Mouse (Mus musculus) MEL (cell line): ENCODE measurements around the gene Trabd. TPM values are rescaled to one million over a fixed set of nuclear protein-coding genes. Genes with fewer than 3 reads are reported as not detected.

Source experiments
- DNase-seq: peaks from one replicate; pipeline ENCODE4 v3.0.0; 2011; ENCODE audit warnings: low read depth, low spot score
- H3K27ac ChIP-seq: 2 replicates; pipeline ENCODE4 v1.5.1; 2012; ENCODE audit warnings: low read depth, mild to moderate bottlenecking, control low read depth, low read length, moderate library complexity; ENCODE audit not compliant: control insufficient read depth
- H3K27me3 ChIP-seq, 2 experiments: fragments of 150-350 bp in 1 of 2; sonication (generic) in 1 of 2; 2 replicates each; pipeline ENCODE4 v1.6.1; 2012; ENCODE audit warnings: low read length in 2 of 2, mild to moderate bottlenecking in 2 of 2, improper control_type of control experiment in 1 of 2, moderate library complexity in 1 of 2; ENCODE audit not compliant: insufficient read depth in 2 of 2, control insufficient read depth in 1 of 2
- H3K36me3 ChIP-seq, 2 experiments: 2 replicates each; pipeline ENCODE4 v1.6.1; 2012 to 2014; ENCODE audit warnings: low read length in 2 of 2, improper control_type of control experiment in 1 of 2, inconsistent platforms in 1 of 2, mild to moderate bottlenecking in 1 of 2; ENCODE audit not compliant: insufficient read depth in 2 of 2, control insufficient read depth in 1 of 2
- H3K4me1 ChIP-seq, 2 experiments: fragments of 150-350 bp in 1 of 2; sonication (generic) in 1 of 2; 2 replicates each; pipeline ENCODE4 v1.6.1; 2012; ENCODE audit warnings: low read length in 2 of 2, improper control_type of control experiment in 1 of 2, mild to moderate bottlenecking in 1 of 2; ENCODE audit not compliant: insufficient read depth in 2 of 2, control insufficient read depth in 1 of 2
- H3K4me3 ChIP-seq, 2 experiments: fragments of 150-350 bp in 1 of 2; sonication (generic) in 1 of 2; 2 replicates each; pipeline ENCODE4 v1.5.1; 2012; ENCODE audit warnings: low read depth in 2 of 2, low read length in 2 of 2, mild to moderate bottlenecking in 2 of 2, moderate library complexity in 2 of 2, control low read depth in 1 of 2, improper control_type of control experiment in 1 of 2; ENCODE audit not compliant: control insufficient read depth in 1 of 2, insufficient read depth in 1 of 2
- H3K79me2 ChIP-seq: 2 replicates; pipeline ENCODE4 v1.6.1; 2012; ENCODE audit warnings: mild to moderate bottlenecking, low read length, moderate library complexity; ENCODE audit not compliant: control insufficient read depth, poor library complexity, insufficient read depth
- H3K9ac ChIP-seq: 2 replicates; pipeline ENCODE4 v1.6.1; 2012; ENCODE audit warnings: low read depth, mild to moderate bottlenecking, control low read depth, low read length, moderate library complexity; ENCODE audit not compliant: control insufficient read depth, poor library complexity, severe bottlenecking
- H3K9me3 ChIP-seq: fragments of 150-350 bp; sonication (generic); replicated peaks from 2 replicates; pipeline ENCODE4 v1.6.1; 2012; ENCODE audit warnings: mild to moderate bottlenecking, low read length, improper control_type of control experiment, moderate library complexity; ENCODE audit not compliant: insufficient read depth
- ETS1 ChIP-seq: IDR thresholded peaks from 2 replicates; pipeline ENCODE4 v1.6.1; 2012; ENCODE audit warnings: low read depth, mild to moderate bottlenecking, inconsistent platforms, low read length, improper control_type of control experiment, moderate library complexity
- JUND ChIP-seq: IDR thresholded peaks from 2 replicates; pipeline ENCODE4 v1.6.1; 2011; ENCODE audit warnings: low read depth, mild to moderate bottlenecking, improper control_type of control experiment, low read length
- MYC ChIP-seq: IDR thresholded peaks from 2 replicates; pipeline ENCODE4 v1.6.1; 2011; ENCODE audit warnings: low read depth, mild to moderate bottlenecking, low read length, improper control_type of control experiment, moderate library complexity
- NELFE ChIP-seq: IDR thresholded peaks from 2 replicates; pipeline ENCODE4 v1.6.1; 2011; ENCODE audit warnings: low read depth, low read length, improper control_type of control experiment
- NRF1 ChIP-seq: IDR thresholded peaks from 2 replicates; pipeline ENCODE4 v1.6.1; 2014; ENCODE audit warnings: low read depth, mild to moderate bottlenecking, inconsistent platforms, low read length, improper control_type of control experiment, moderate library complexity; ENCODE audit not compliant: poor library complexity, insufficient read depth, severe bottlenecking
- POLR2AphosphoS2 ChIP-seq: IDR thresholded peaks from 2 replicates; pipeline ENCODE4 v1.6.1; 2011; ENCODE audit warnings: low read length, improper control_type of control experiment
- POLR2AphosphoS5 ChIP-seq: IDR thresholded peaks from 2 replicates; pipeline ENCODE4 v1.6.1; 2012; ENCODE audit warnings: low read depth, borderline replicate concordance, mild to moderate bottlenecking, inconsistent platforms, low read length, moderate library complexity, mixed read lengths
- SIN3A ChIP-seq: IDR thresholded peaks from 2 replicates; pipeline ENCODE4 v1.6.1; 2012; ENCODE audit warnings: low read length, improper control_type of control experiment, inconsistent platforms
- TAL1 ChIP-seq: IDR thresholded peaks from 2 replicates; pipeline ENCODE4 v1.6.1; 2012; ENCODE audit warnings: mild to moderate bottlenecking, inconsistent platforms, low read length, moderate library complexity, mixed read lengths
- USF2 ChIP-seq, 2 experiments: IDR thresholded peaks; 2 replicates each; pipeline ENCODE4 v1.6.1; 2011 to 2012; ENCODE audit warnings: improper control_type of control experiment in 2 of 2, low read length in 2 of 2, borderline replicate concordance in 1 of 2, inconsistent platforms in 1 of 2, low read depth in 1 of 2, mild to moderate bottlenecking in 1 of 2; ENCODE audit not compliant: insufficient read depth in 1 of 2
- ZKSCAN1 ChIP-seq: IDR thresholded peaks from 2 replicates; pipeline ENCODE4 v1.6.1; 2012; ENCODE audit warnings: low read depth, mild to moderate bottlenecking, inconsistent platforms, low read length, improper control_type of control experiment, moderate library complexity
- ZMIZ1 ChIP-seq: IDR thresholded peaks from 2 replicates; pipeline ENCODE4 v1.6.1; 2012; ENCODE audit warnings: low read depth, mild to moderate bottlenecking, inconsistent platforms, low read length, improper control_type of control experiment, moderate library complexity
- polyA plus RNA-seq, 2 experiments: library from polyadenylated mRNA; stranded (reverse) in 1 of 2; unstranded in 1 of 2; fragments of >175 nt in 1 of 2; fragments of >200 nt in 1 of 2; gene quantifications; 2 replicates each; pipeline versions ENCODE4 v1.2.1 to v1.2.4; 2012; ENCODE audit warnings: low replicate concordance in 2 of 2, low read depth in 1 of 2; ENCODE audit not compliant: insufficient read length in 2 of 2, insufficient read depth in 1 of 2, missing spikeins in 1 of 2
- total RNA-seq: library from RNA; depleted of rRNA; stranded (reverse); fragments of 300-350 nt; gene quantifications from 2 replicates; pipeline ENCODE4 v1.2.3, GENCODE M21; 2012

Trabd gene
- total and polyA plus RNA-seq, 3 experiments = 45.9 to 81.4 TPM; not detected in 1

DNA sequence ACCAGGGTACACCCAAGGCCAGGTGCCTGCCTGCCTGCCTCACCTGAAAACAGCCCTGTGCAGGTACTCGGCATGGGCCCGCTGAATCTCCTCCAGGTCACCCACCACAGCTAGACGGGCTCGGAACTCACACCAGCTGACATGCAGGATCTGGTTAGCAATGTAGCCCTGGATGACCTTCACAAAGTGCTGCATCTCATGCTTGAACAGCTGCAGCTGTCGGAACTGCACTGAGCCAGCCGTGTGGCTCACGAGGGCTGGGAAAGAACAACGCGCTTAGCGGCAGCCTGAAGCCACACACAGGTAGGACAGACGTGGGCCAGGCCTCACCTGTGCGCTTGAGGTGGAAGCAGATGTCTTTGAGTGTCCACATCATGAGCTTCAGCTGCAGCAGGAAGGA, 25.9 kb downstream of the Trabd start:
- H3K4me1 ChIP-seq = no peaks in the 10 kb centered on the region
- no peak overlapping the region for H3K4me3 ChIP-seq
- DNase-seq = no peak
- no peak overlapping the region for H3K9ac ChIP-seq
- H3K36me3 ChIP-seq = peaks cover 0 to 3% of the 10 kb centered on the region in 2 experiments; a peak in 2 of 4 replicates
- H3K27ac ChIP-seq = no peak overlapping the region
- H3K79me2 ChIP-seq = no peaks in the 10 kb centered on the region
- no peaks in the 10 kb centered on the region for H3K9me3 ChIP-seq
- TF ChIP-seq ZMIZ1 = no peak
- no peak for TF ChIP-seq NELFE
- TF ChIP-seq POLR2AphosphoS5 = 0 out of 2 replicates have a peak, but pooled peaks have one; percentile 8
- TF ChIP-seq POLR2AphosphoS2 = no peak
- H3K27me3 ChIP-seq = no peaks in the 10 kb centered on the region

DNA sequence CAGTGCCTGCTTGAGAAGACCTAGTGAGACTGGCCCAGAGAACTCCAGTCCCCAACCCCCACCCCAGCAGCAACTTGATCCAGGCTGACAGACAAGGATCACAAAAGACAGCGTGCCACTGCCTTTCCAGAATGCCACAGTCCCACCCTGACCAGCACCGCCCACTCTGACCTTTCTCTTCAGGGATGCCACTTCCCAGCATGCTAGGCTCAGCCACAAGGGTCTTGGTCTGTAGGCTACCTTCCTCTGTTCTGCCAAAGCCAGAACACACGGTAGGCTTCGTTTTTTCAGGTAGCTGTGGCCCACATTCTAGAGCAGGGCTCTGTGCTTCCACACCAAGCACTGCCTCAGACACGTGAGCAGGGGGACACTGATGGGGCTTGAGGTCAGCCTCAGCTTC, 27.7 kb downstream of the Trabd start:
- no peak overlapping the region for H3K9ac ChIP-seq
- TF ChIP-seq SIN3A (no peak), JUND (no peak), TAL1 (no peak), ZMIZ1 (no peak), NRF1 (no peak), USF2 (IDR thresholded peaks at IDR 0.05; ENCODE audit: borderline replicate concordance in 1 of 2, insufficient read depth in 1 of 2, low read depth in 1 of 2, low read length in 2 of 2) (no peak), ZKSCAN1 (no peak), MYC (no peak)
- DNase-seq = no peak
- H3K79me2 ChIP-seq = no peaks in the 10 kb centered on the region
- H3K27me3 ChIP-seq = no peaks in the 10 kb centered on the region
- no peak overlapping the region for H3K4me3 ChIP-seq
- H3K27ac ChIP-seq = no peak overlapping the region
- no peaks in the 10 kb centered on the region for H3K4me1 ChIP-seq
- peaks cover 0 to 2% of the 10 kb centered on the region in 2 experiments; a peak in 1 of 4 replicates for H3K36me3 ChIP-seq
- no peaks in the 10 kb centered on the region for H3K9me3 ChIP-seq

DNA sequence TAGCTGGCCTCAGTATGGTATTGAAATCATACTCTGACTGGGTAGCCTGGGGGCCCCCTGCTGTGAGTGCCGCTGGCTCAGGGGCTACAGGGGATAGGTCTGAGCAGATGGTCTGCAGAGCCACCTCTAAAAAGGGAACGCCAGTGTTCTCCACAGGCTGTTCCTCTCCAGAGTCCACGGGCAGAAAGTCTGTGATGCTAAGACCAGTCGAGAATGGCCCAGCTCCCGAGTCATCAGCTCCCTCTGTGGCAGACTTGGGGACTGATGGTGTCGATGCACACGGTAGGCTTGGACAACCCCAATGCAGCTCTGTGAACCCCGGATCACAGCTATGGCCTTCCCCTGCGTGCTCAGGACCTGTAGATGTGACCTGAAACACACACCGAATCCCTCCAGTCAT, 29.0 kb downstream of the Trabd start:
- Histone ChIP-seq H3K9ac (no peak overlapping the region), H3K4me3 (no peak overlapping the region), H3K9me3 (no peaks in the 10 kb centered on the region), H3K4me1 (no peaks in the 10 kb centered on the region), H3K27me3 (no peaks in the 10 kb centered on the region), H3K79me2 (no peaks in the 10 kb centered on the region), H3K36me3 (peaks cover 0 to 4% of the 10 kb centered on the region in 2 experiments; a peak in 2 of 4 replicates), H3K27ac (no peak overlapping the region)
- no peak for TF ChIP-seq ETS1
- no peak for DNase-seq
